Mouse (Mus musculus): ENCODE data around the gene Gm5155.
"Not testable (repeated sequence)": the region's sequence is repeated elsewhere in the genome, so short reads cannot be mapped to it uniquely, and the experiment has no call there.

Gene Gm5155

GRCm38 (mm10) chr7:17871467-17871866, at the start of gene Gm5155:
Gene Gm5155 (plus strand): TSS chr7:17871767.
- no peak for DNase-seq

- DNase-seq = no peak
Measured at GRCm38 (mm10) chr7:17870776-17871175, 791 bp upstream of the Gm5155 start.

- DNase-seq = not testable (repeated sequence)
Measured at GRCm38 (mm10) chr7:17895341-17895740, 23.8 kb downstream of the Gm5155 start.

GRCm38 (mm10) chr7:17903146-17903915, 31.8 kb downstream of the Gm5155 start:
- DNase-seq = no peak

Measured in lung, adult 18-20 months (tissue).